Mouse (Mus musculus) MEL (cell line): ENCODE data around the gene Ablim1. TPM values are rescaled to one million over a fixed set of nuclear protein-coding genes. Genes with fewer than 3 reads are reported as not detected.
A peak's percentile ranks its signal among the peaks of the same experiment; 100 is the strongest.

Experiments used
- DNase-seq: peaks from one replicate; pipeline ENCODE4 v3.0.0; 2011; ENCODE audit warnings: low read depth, low spot score
- H3K27ac ChIP-seq: 2 replicates; pipeline ENCODE4 v1.5.1; 2012; ENCODE audit warnings: low read depth, mild to moderate bottlenecking, control low read depth, low read length, moderate library complexity; ENCODE audit not compliant: control insufficient read depth
- H3K27me3 ChIP-seq, 2 experiments: fragments of 150-350 bp in 1 of 2; sonication (generic) in 1 of 2; 2 replicates each; pipeline ENCODE4 v1.6.1; 2012; ENCODE audit warnings: low read length in 2 of 2, mild to moderate bottlenecking in 2 of 2, improper control_type of control experiment in 1 of 2, moderate library complexity in 1 of 2; ENCODE audit not compliant: insufficient read depth in 2 of 2, control insufficient read depth in 1 of 2
- H3K36me3 ChIP-seq, 2 experiments: 2 replicates each; pipeline ENCODE4 v1.6.1; 2012 to 2014; ENCODE audit warnings: low read length in 2 of 2, improper control_type of control experiment in 1 of 2, inconsistent platforms in 1 of 2, mild to moderate bottlenecking in 1 of 2; ENCODE audit not compliant: insufficient read depth in 2 of 2, control insufficient read depth in 1 of 2
- H3K4me1 ChIP-seq, 2 experiments: fragments of 150-350 bp in 1 of 2; sonication (generic) in 1 of 2; 2 replicates each; pipeline ENCODE4 v1.6.1; 2012; ENCODE audit warnings: low read length in 2 of 2, improper control_type of control experiment in 1 of 2, mild to moderate bottlenecking in 1 of 2; ENCODE audit not compliant: insufficient read depth in 2 of 2, control insufficient read depth in 1 of 2
- H3K4me3 ChIP-seq, 2 experiments: fragments of 150-350 bp in 1 of 2; sonication (generic) in 1 of 2; 2 replicates each; pipeline ENCODE4 v1.5.1; 2012; ENCODE audit warnings: low read depth in 2 of 2, low read length in 2 of 2, mild to moderate bottlenecking in 2 of 2, moderate library complexity in 2 of 2, control low read depth in 1 of 2, improper control_type of control experiment in 1 of 2; ENCODE audit not compliant: control insufficient read depth in 1 of 2, insufficient read depth in 1 of 2
- H3K79me2 ChIP-seq: 2 replicates; pipeline ENCODE4 v1.6.1; 2012; ENCODE audit warnings: mild to moderate bottlenecking, low read length, moderate library complexity; ENCODE audit not compliant: control insufficient read depth, poor library complexity, insufficient read depth
- H3K9ac ChIP-seq: 2 replicates; pipeline ENCODE4 v1.6.1; 2012; ENCODE audit warnings: low read depth, mild to moderate bottlenecking, control low read depth, low read length, moderate library complexity; ENCODE audit not compliant: control insufficient read depth, poor library complexity, severe bottlenecking
- H3K9me3 ChIP-seq: fragments of 150-350 bp; sonication (generic); replicated peaks from 2 replicates; pipeline ENCODE4 v1.6.1; 2012; ENCODE audit warnings: mild to moderate bottlenecking, low read length, improper control_type of control experiment, moderate library complexity; ENCODE audit not compliant: insufficient read depth
- BHLHE40 ChIP-seq: IDR thresholded peaks from 2 replicates; pipeline ENCODE4 v1.6.1; 2012; ENCODE audit warnings: low read depth, mild to moderate bottlenecking, inconsistent platforms, low read length, improper control_type of control experiment, borderline replicate concordance
- CHD1 ChIP-seq: IDR thresholded peaks from 2 replicates; pipeline ENCODE4 v1.6.1; 2012; ENCODE audit warnings: low read depth, mild to moderate bottlenecking, inconsistent platforms, low read length, improper control_type of control experiment
- CHD2 ChIP-seq: IDR thresholded peaks from 2 replicates; pipeline ENCODE4 v1.6.1; 2011; ENCODE audit warnings: low read length, improper control_type of control experiment
- CTCF ChIP-seq, 3 experiments: IDR thresholded peaks in 2 of 3; conservative IDR thresholded peaks in 1 of 3; 2 replicates each; pipeline ENCODE4 v1.5.1; 2011 to 2012; ENCODE audit warnings: low read length in 3 of 3, low read depth in 2 of 3, mild to moderate bottlenecking in 2 of 3, improper control_type of control experiment in 1 of 3, inconsistent platforms in 1 of 3, mixed read lengths in 1 of 3, moderate library complexity in 1 of 3; ENCODE audit not compliant: control insufficient read depth in 1 of 3, insufficient read depth in 1 of 3, poor library complexity in 1 of 3, severe bottlenecking in 1 of 3
- E2F4 ChIP-seq: IDR thresholded peaks from 2 replicates; pipeline ENCODE4 v1.6.1; 2011; ENCODE audit warnings: low read depth, low read length, improper control_type of control experiment, borderline replicate concordance
- EP300 ChIP-seq, 2 experiments: IDR thresholded peaks; 2 replicates each; pipeline ENCODE4 v1.6.1; 2011; ENCODE audit warnings: improper control_type of control experiment in 2 of 2, low read length in 2 of 2, low read depth in 1 of 2, mild to moderate bottlenecking in 1 of 2
- ETS1 ChIP-seq: IDR thresholded peaks from 2 replicates; pipeline ENCODE4 v1.6.1; 2012; ENCODE audit warnings: low read depth, mild to moderate bottlenecking, inconsistent platforms, low read length, improper control_type of control experiment, moderate library complexity
- GABPA ChIP-seq: IDR thresholded peaks from 2 replicates; pipeline ENCODE4 v1.6.1; 2012; ENCODE audit warnings: low read depth, mild to moderate bottlenecking, inconsistent platforms, low read length, improper control_type of control experiment, moderate library complexity
- GATA1 ChIP-seq: IDR thresholded peaks from 2 replicates; pipeline ENCODE4 v1.6.1; 2011; ENCODE audit warnings: low read depth, low read length, improper control_type of control experiment
- HCFC1 ChIP-seq: IDR thresholded peaks from 2 replicates; pipeline ENCODE4 v1.6.1; 2012; ENCODE audit warnings: low read depth, mild to moderate bottlenecking, inconsistent platforms, low read length, improper control_type of control experiment, moderate library complexity
- JUND ChIP-seq: IDR thresholded peaks from 2 replicates; pipeline ENCODE4 v1.6.1; 2011; ENCODE audit warnings: low read depth, mild to moderate bottlenecking, improper control_type of control experiment, low read length
- MAX ChIP-seq: IDR thresholded peaks from 2 replicates; pipeline ENCODE4 v1.6.1; 2011; ENCODE audit warnings: low read length, improper control_type of control experiment
- MAZ ChIP-seq: IDR thresholded peaks from 2 replicates; pipeline ENCODE4 v1.6.1; 2012; ENCODE audit warnings: low read depth, mild to moderate bottlenecking, inconsistent platforms, low read length, improper control_type of control experiment
- MXI1 ChIP-seq: IDR thresholded peaks from 2 replicates; pipeline ENCODE4 v1.6.1; 2011; ENCODE audit warnings: mild to moderate bottlenecking, low read depth, low read length, improper control_type of control experiment
- NELFE ChIP-seq: IDR thresholded peaks from 2 replicates; pipeline ENCODE4 v1.6.1; 2011; ENCODE audit warnings: low read depth, low read length, improper control_type of control experiment
- POLR2A ChIP-seq, 2 experiments: IDR thresholded peaks; 2 replicates each; pipeline ENCODE4 v1.6.1; 2011 to 2012; ENCODE audit warnings: low read length in 2 of 2, mild to moderate bottlenecking in 2 of 2, control low read depth in 1 of 2, improper control_type of control experiment in 1 of 2, low read depth in 1 of 2, moderate library complexity in 1 of 2; ENCODE audit not compliant: control insufficient read depth in 1 of 2, insufficient read depth in 1 of 2, poor library complexity in 1 of 2
- POLR2AphosphoS2 ChIP-seq: IDR thresholded peaks from 2 replicates; pipeline ENCODE4 v1.6.1; 2011; ENCODE audit warnings: low read length, improper control_type of control experiment
- POLR2AphosphoS5 ChIP-seq: IDR thresholded peaks from 2 replicates; pipeline ENCODE4 v1.6.1; 2012; ENCODE audit warnings: low read depth, borderline replicate concordance, mild to moderate bottlenecking, inconsistent platforms, low read length, moderate library complexity, mixed read lengths
- RAD21 ChIP-seq: IDR thresholded peaks from 2 replicates; pipeline ENCODE4 v1.6.1; 2011; ENCODE audit warnings: mild to moderate bottlenecking, low read depth, low read length, improper control_type of control experiment
- RCOR1 ChIP-seq: IDR thresholded peaks from 2 replicates; pipeline ENCODE4 v1.6.1; 2012; ENCODE audit warnings: low read depth, mild to moderate bottlenecking, inconsistent platforms, low read length, improper control_type of control experiment
- SMC3 ChIP-seq: IDR thresholded peaks from 2 replicates; pipeline ENCODE4 v1.6.1; 2011; ENCODE audit warnings: low read depth, low read length, improper control_type of control experiment
- UBTF ChIP-seq: IDR thresholded peaks from 2 replicates; pipeline ENCODE4 v1.6.1; 2012; ENCODE audit warnings: low read depth, mild to moderate bottlenecking, inconsistent platforms, low read length, improper control_type of control experiment, moderate library complexity, borderline replicate concordance; ENCODE audit not compliant: insufficient read depth
- USF1 ChIP-seq: IDR thresholded peaks from 2 replicates; pipeline ENCODE4 v1.6.1; 2014; ENCODE audit warnings: low read depth, mild to moderate bottlenecking, inconsistent platforms, low read length, improper control_type of control experiment, moderate library complexity
- USF2 ChIP-seq, 2 experiments: IDR thresholded peaks; 2 replicates each; pipeline ENCODE4 v1.6.1; 2011 to 2012; ENCODE audit warnings: improper control_type of control experiment in 2 of 2, low read length in 2 of 2, borderline replicate concordance in 1 of 2, inconsistent platforms in 1 of 2, low read depth in 1 of 2, mild to moderate bottlenecking in 1 of 2; ENCODE audit not compliant: insufficient read depth in 1 of 2
- ZC3H11A ChIP-seq: IDR thresholded peaks from 2 replicates; pipeline ENCODE4 v1.6.1; 2012; ENCODE audit warnings: low read depth, mild to moderate bottlenecking, inconsistent platforms, low read length, improper control_type of control experiment
- ZKSCAN1 ChIP-seq: IDR thresholded peaks from 2 replicates; pipeline ENCODE4 v1.6.1; 2012; ENCODE audit warnings: low read depth, mild to moderate bottlenecking, inconsistent platforms, low read length, improper control_type of control experiment, moderate library complexity
- ZMIZ1 ChIP-seq: IDR thresholded peaks from 2 replicates; pipeline ENCODE4 v1.6.1; 2012; ENCODE audit warnings: low read depth, mild to moderate bottlenecking, inconsistent platforms, low read length, improper control_type of control experiment, moderate library complexity
- ZNF384 ChIP-seq: IDR thresholded peaks from 2 replicates; pipeline ENCODE4 v1.6.1; 2012; ENCODE audit warnings: low read depth, mild to moderate bottlenecking, inconsistent platforms, low read length, improper control_type of control experiment
- polyA plus RNA-seq, 2 experiments: library from polyadenylated mRNA; stranded (reverse) in 1 of 2; unstranded in 1 of 2; fragments of >175 nt in 1 of 2; fragments of >200 nt in 1 of 2; gene quantifications; 2 replicates each; pipeline versions ENCODE4 v1.2.1 to v1.2.4; 2012; ENCODE audit warnings: low replicate concordance in 2 of 2, low read depth in 1 of 2; ENCODE audit not compliant: insufficient read length in 2 of 2, insufficient read depth in 1 of 2, missing spikeins in 1 of 2
- total RNA-seq: library from RNA; depleted of rRNA; stranded (reverse); fragments of 300-350 nt; gene quantifications from 2 replicates; pipeline ENCODE4 v1.2.3, GENCODE M21; 2012

The Ablim1 gene
- total and polyA plus RNA-seq, 3 experiments = not detected

DNA sequence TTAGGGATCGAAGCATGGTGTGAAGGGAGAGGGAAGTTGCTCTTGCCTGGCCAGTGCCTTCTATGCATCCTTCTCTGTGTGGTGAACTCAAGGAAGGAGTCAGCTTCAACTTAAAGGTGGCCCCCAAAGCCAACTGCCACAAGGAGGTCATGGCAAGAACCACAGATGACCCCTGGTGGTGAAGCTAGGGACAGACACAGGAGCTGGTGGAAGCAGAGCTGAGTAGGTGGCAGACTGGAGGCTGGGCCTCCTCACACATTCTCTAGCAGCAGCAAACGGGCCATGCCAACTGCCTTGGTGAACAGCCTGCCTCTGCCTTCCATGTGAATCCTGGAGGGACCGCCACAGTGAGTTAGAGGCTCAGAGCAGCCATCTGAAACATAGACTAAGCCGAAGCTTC is 283.1 kb downstream of the Ablim1 start:
- Histone ChIP-seq H3K79me2 (no peaks in the 10 kb centered on the region), H3K4me1 (no peaks in the 10 kb centered on the region), H3K9ac (no peak overlapping the region), H3K36me3 (no peaks in the 10 kb centered on the region), H3K27me3 (peaks cover 0 to 2% of the 10 kb centered on the region in 2 experiments; a peak in 2 of 4 replicates), H3K4me3 (no peak overlapping the region), H3K9me3 (no peaks in the 10 kb centered on the region), H3K27ac (no peak overlapping the region)
- DNase-seq = peak; percentile 16
- TF ChIP-seq POLR2A (IDR thresholded peaks at IDR 0.05; ENCODE audit: control insufficient read depth in 1 of 2, insufficient read depth in 1 of 2, low read depth in 1 of 2, low read length in 2 of 2, poor library complexity in 1 of 2) (no peak), CHD1 (no peak), USF1 (no peak), RAD21 (peak; percentile 30), POLR2AphosphoS2 (no peak), POLR2AphosphoS5 (no peak), USF2 (IDR thresholded peaks at IDR 0.05; ENCODE audit: borderline replicate concordance in 1 of 2, insufficient read depth in 1 of 2, low read depth in 1 of 2, low read length in 2 of 2) (no peak), SMC3 (peak; percentile 46), GABPA (no peak), ZNF384 (no peak), JUND (no peak), ZMIZ1 (no peak), CTCF (IDR thresholded peaks at IDR 0.05 in 2 of 3, conservative IDR thresholded peaks at IDR 0.05 in 1 of 3; ENCODE audit: control insufficient read depth in 1 of 3, insufficient read depth in 1 of 3, low read depth in 2 of 3, low read length in 3 of 3, poor library complexity in 1 of 3, severe bottlenecking in 1 of 3) (peak; percentile 40 to 60 (median 47); a peak in 5 of 6 replicates), EP300 (IDR thresholded peaks at IDR 0.05; ENCODE audit: low read depth in 1 of 2, low read length in 2 of 2) (no peak), ETS1 (no peak), MXI1 (no peak), HCFC1 (no peak)

DNA sequence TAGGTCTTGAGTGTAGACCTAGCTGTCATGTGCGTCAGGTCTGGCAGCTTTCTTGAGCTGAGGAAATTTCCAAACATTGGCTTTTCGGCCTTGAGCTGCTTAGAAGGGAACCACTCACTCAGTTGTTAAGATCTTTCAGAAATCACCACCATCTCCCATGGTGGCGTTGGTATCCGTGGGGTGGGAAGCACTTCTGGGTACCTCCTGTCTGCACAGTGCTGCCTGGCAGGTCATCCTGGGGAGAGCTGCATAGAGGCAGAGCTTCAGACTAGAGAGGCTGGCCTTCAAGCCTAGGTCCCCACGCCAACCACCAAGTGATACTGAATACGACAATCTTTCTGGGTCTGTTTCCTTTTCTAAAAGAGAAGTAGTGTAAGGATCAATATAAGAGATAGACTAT is 285.3 kb downstream of the Ablim1 start:
- no peak overlapping the region for H3K27ac ChIP-seq
- no peaks in the 10 kb centered on the region for H3K36me3 ChIP-seq
- no peaks in the 10 kb centered on the region for H3K79me2 ChIP-seq

More for the DNA sequence above, 285.3 kb downstream of the Ablim1 start:
- Histone ChIP-seq H3K9me3 (no peaks in the 10 kb centered on the region), H3K9ac (no peak overlapping the region), H3K4me1 (no peaks in the 10 kb centered on the region), H3K4me3 (no peak overlapping the region), H3K27me3 (no peaks in the 10 kb centered on the region)
- no peak for TF ChIP-seq POLR2AphosphoS5
- TF ChIP-seq E2F4 = no peak
- TF ChIP-seq CHD2 = no peak
- TF ChIP-seq UBTF = no peak
- TF ChIP-seq USF1 = no peak
- no peak for TF ChIP-seq ETS1
- no peak for TF ChIP-seq MAZ
- no peak for TF ChIP-seq GABPA
- no peak for TF ChIP-seq BHLHE40
- TF ChIP-seq CTCF (IDR thresholded peaks at IDR 0.05 in 2 of 3, conservative IDR thresholded peaks at IDR 0.05 in 1 of 3; ENCODE audit: control insufficient read depth in 1 of 3, insufficient read depth in 1 of 3, low read depth in 2 of 3, low read length in 3 of 3, poor library complexity in 1 of 3, severe bottlenecking in 1 of 3) = no peak
- TF ChIP-seq GATA1 = no peak
- no peak for TF ChIP-seq USF2 (IDR thresholded peaks at IDR 0.05; ENCODE audit: borderline replicate concordance in 1 of 2, insufficient read depth in 1 of 2, low read depth in 1 of 2, low read length in 2 of 2)
- TF ChIP-seq ZKSCAN1 = no peak
- TF ChIP-seq POLR2A (IDR thresholded peaks at IDR 0.05; ENCODE audit: control insufficient read depth in 1 of 2, insufficient read depth in 1 of 2, low read depth in 1 of 2, low read length in 2 of 2, poor library complexity in 1 of 2) = no peak
- TF ChIP-seq CHD1 = no peak
- no peak for TF ChIP-seq ZC3H11A
- TF ChIP-seq ZMIZ1 = no peak
- TF ChIP-seq RCOR1 = no peak
- TF ChIP-seq MAX = no peak
- TF ChIP-seq NELFE = no peak
- DNase-seq = no peak
